Mouse (Mus musculus): ENCODE data around the gene Ccdc142. TPM values are rescaled to one million over a fixed set of nuclear protein-coding genes. Genes with fewer than 3 reads are reported as not detected.

Ccdc142 gene
- polyA plus RNA-seq, 1 experiment from 2014 or later, result 3.8 TPM

DNA sequence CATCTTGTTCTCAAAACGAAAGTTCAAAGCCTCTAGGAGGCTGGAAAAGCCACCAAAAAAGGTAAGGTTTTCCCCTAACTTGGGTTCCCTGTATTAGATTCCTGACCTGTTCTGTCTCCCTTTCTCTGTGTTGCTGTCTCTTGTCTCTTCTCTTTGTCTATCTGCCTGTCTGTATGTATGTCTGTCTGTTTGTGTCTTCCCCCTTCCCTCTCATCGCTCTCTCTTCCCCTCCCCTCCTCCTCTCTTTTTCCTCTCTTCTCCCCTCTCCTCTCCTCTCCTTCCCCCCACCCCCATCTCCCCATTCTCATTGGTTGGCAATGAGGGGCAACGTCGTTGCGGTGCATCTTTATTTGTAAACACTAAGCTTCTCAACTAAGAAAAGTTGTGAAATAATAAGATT is 23.9 kb downstream of the Ccdc142 start, which contains the start of gene Ino80b:
Ino80b (minus strand) TSS at position 101 of the 400 bp plus-strand sequence.
- H3K4me3 ChIP-seq, result peak within 1 kb of the TSS; percentile 87
- H3K27ac ChIP-seq, result peak within 1 kb of the TSS; percentile 91
- WGBS, result 35% methylated on average over 5 of the region's 5 CpGs
- no peaks in the 10 kb centered on the region for H3K27me3 ChIP-seq (ENCODE audit: low read depth, poor library complexity, severe bottlenecking)
- peaks cover 4% of the 10 kb centered on the region; the same call in 1 of the 2 replicates for H3K36me3 ChIP-seq
- peaks cover 38% of the 10 kb centered on the region for H3K4me1 ChIP-seq
- DNase-seq (ENCODE audit: low spot score), result no peak
- H3K9me3 ChIP-seq (replicated peaks), result no peaks in the 10 kb centered on the region

DNA sequence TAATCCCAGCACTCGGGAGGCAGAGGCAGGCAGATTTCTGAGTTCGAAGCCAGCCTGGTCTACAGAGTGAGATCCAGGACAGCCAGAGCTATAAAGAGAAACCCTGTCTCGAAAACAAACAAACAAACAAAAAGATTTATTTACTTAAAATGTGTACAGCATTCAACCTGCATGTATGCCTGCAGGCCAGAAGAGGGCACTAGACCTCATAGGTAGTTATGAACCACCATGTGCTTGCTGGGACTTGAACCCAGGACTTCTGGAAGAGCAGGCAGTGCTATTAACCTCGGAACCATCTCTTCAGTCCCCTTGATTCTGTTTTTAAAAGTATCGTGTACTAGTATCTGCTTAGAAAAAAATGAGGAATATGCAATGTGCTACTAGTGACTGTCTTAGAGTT is 26.0 kb downstream of the Ccdc142 start:
- peaks cover 4% of the 10 kb centered on the region; the same call in 1 of the 2 replicates for H3K36me3 ChIP-seq
- H3K27ac ChIP-seq, result no peak overlapping the region
- 93% methylated on average over 5 of the region's 5 CpGs for WGBS

DNA sequence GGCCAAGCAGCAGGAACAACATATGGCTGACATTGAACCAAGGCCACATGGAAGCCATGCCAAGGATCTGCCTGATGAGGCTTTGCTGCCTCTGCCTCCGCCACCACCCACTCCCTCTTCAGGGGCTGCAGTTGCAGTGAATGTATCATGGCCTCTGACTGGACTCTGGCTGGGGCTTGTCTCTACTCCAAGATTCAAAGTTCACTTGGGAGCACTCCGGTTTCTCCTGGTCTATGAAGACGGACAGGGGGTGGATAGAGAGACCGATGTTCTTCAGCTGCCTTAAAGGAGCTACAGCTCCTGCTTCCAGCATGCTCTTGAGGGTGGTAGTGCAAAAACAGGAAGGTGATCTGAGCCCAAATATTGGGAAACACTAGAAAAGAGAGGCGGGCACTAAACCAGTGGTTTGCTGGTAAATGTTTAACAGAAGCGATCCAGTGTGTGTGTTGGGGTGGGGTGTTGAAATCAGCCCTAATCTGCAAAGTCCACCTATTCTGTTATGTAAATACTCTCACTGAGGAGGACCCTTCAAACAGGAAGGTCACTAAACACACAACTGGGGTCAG is 30.2 kb downstream of the Ccdc142 start:
- Histone ChIP-seq H3K9me3 (replicated peaks) (no peaks in the 10 kb centered on the region), H3K27ac (no peak overlapping the region), H3K4me1 (peaks cover 31% of the 10 kb centered on the region), H3K27me3 (ENCODE audit: low read depth, poor library complexity, severe bottlenecking) (no peaks in the 10 kb centered on the region), H3K4me3 (no peak overlapping the region), H3K36me3 (no peaks in the 10 kb centered on the region; the same call in 1 of the 2 replicates)
- DNase-seq (ENCODE audit: low spot score), result no peak
- WGBS, result 85% methylated on average over 6 of the region's 6 CpGs

More for the DNA sequence above, 26.0 kb downstream of the Ccdc142 start:
- peaks cover 29% of the 10 kb centered on the region for H3K4me1 ChIP-seq
- H3K27me3 ChIP-seq (ENCODE audit: low read depth, poor library complexity, severe bottlenecking), result no peaks in the 10 kb centered on the region
- no peak overlapping the region for H3K4me3 ChIP-seq
- no peak for DNase-seq (ENCODE audit: low spot score)
- H3K9me3 ChIP-seq (replicated peaks), result no peaks in the 10 kb centered on the region

DNA sequence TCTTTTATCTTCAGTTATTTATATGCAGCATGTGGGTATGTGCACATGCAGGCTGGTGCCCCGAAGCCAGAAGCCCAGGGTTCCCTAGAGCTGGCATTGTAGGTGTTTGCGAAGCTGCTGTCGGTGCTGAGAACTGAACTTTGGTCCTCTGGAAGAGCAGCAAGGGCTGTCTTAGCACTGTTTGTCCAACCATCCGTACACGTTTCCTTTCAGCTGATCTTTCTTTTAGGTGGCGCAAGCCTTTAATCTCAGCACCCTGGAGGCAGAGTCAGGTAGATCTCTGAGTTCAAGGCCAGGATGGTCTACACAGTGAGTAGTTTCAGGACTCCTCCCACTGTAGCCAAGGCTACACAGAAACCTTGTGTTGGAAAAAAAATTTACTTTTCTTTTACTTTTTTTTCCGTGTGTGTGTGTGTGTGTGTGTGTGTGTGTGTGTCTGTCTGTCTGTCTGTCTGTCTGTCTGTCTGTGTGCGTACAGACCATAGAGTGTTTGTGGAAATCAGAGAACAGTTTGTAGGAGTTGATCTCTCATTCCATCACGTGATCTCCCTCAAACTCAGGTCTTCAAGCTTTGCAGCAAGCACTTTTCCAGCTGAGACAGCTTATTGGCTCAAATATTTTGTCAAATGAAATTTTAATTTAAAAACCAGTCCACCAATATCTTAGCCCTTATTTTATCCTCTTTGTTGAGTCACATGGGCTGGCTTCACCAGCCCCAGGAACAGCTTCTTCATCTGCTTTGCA is 30.9 kb downstream of the Ccdc142 start:
- H3K36me3 ChIP-seq, result no peaks in the 10 kb centered on the region; the same call in 1 of the 2 replicates
- WGBS, result 90% methylated on average over 9 of the region's 9 CpGs

DNA sequence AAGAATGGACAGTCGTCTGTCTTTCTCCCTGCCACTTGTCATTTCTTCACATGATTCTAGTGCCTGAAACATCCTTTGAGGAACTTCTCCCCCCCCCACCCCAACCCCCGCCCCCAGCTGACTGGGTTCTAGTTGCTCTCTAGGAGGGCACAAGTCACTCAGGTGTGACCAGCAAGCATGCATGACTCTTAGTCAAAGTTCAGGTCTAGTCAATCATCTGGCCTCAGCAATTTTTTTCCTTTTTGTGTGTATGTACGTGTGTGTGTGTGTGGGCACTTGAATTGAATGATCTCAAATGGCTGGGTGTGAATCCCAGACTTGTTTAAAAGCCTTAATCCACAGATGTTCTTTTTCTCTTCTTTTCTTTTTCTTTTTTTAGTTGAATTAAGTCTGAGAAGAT is 32.8 kb downstream of the Ccdc142 start:
- 73% methylated on average over 3 of the region's 3 CpGs for whole genome bisulfite sequencing
- Histone ChIP-seq H3K27ac (no peak overlapping the region), H3K4me1 (peaks cover 53% of the 10 kb centered on the region)

More for the DNA sequence above, 30.9 kb downstream of the Ccdc142 start:
- Histone ChIP-seq H3K27ac (no peak overlapping the region), H3K4me1 (peaks cover 35% of the 10 kb centered on the region), H3K4me3 (no peak overlapping the region), H3K9me3 (replicated peaks) (no peaks in the 10 kb centered on the region), H3K27me3 (ENCODE audit: low read depth, poor library complexity, severe bottlenecking) (no peaks in the 10 kb centered on the region)
- no peak for DNase-seq (ENCODE audit: low spot score)

DNA sequence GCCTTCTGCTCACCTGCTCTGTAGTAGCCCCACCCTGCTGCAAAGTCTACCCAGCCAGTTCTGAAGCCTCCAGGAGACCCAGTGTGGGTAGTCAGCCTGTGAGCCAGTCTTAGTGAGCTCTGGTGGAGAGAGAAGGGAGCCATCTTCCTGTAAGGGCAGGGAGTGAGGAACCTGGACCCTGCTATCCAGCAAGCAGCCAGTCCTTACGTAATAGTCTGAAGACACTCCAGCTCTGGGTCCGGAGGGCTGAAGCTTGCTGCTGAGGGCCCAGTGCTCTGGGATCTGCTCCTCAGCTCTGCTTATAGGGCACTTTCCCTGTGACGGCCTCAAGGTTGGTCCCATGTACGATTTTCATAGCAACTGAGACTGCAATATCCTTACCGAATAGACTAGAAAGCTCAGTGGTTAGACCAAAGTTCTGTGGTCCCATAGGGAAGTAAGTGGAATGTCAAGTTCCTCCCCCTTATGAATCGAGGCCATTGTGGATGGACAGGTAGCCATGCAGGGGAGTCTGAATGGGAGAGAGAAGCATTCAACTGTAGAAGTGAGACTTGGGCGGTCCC is 33.6 kb downstream of the Ccdc142 start, which contains the start of gene Rtkn:
Rtkn (plus strand) TSS at position 513 of the 563 bp plus-strand sequence.
- 59% methylated on average over 7 of the region's 7 CpGs for WGBS
- Histone ChIP-seq H3K9me3 (replicated peaks) (no peaks in the 10 kb centered on the region), H3K36me3 (peaks cover 10% of the 10 kb centered on the region), H3K27me3 (ENCODE audit: low read depth, poor library complexity, severe bottlenecking) (no peaks in the 10 kb centered on the region), H3K4me3 (peak within 1 kb of the TSS; percentile 69), H3K4me1 (peaks cover 61% of the 10 kb centered on the region), H3K27ac (peak within 1 kb of the TSS; percentile 99)
- DNase-seq (ENCODE audit: low spot score), result no peak

More for the DNA sequence above, 32.8 kb downstream of the Ccdc142 start:
- H3K36me3 ChIP-seq, result peaks cover 2% of the 10 kb centered on the region; the same call in 1 of the 2 replicates
- DNase-seq (ENCODE audit: low spot score), result no peak
- no peaks in the 10 kb centered on the region for H3K27me3 ChIP-seq (ENCODE audit: low read depth, poor library complexity, severe bottlenecking)
- H3K4me3 ChIP-seq, result no peak overlapping the region
- H3K9me3 ChIP-seq (replicated peaks), result no peaks in the 10 kb centered on the region

DNA sequence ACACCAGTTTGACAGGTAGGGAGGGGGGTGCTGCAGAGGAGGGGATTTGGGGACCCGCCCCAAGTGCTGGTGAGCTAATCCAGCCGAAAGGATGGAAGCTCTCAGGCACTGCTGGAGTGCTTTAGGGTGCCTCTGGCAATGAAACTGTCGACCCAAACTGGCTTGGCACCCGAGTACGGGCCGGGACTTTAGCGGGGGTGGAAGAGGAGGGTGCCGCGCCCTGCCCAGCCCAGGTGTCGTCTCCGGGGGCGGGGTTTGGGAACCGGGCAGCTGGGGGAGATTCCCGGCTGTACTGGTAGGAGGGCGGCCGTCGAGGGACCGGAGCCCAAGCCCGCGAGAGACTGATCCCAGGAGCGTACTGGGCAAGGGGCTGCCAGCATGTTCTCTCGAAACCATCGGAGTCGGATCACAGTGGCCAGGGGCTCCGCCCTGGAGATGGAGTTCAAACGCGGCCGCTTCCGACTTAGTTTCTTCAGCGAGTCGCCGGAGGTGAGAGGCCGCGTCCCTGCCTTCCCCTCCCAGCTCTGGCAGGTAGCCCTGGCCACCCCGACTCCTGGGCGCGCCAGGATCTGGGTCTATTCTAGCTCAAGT is 34.3 kb downstream of the Ccdc142 start:
- H3K27me3 ChIP-seq (ENCODE audit: low read depth, poor library complexity, severe bottlenecking), result no peaks in the 10 kb centered on the region
- peak; percentile 64 for DNase-seq (ENCODE audit: low spot score)
- peak overlapping the region; percentile 69 for H3K4me3 ChIP-seq
- H3K9me3 ChIP-seq (replicated peaks), result no peaks in the 10 kb centered on the region
- H3K27ac ChIP-seq, result peak overlapping the region; percentile 99
- peaks cover 12% of the 10 kb centered on the region for H3K36me3 ChIP-seq
- H3K4me1 ChIP-seq, result peaks cover 66% of the 10 kb centered on the region
- WGBS, result 3% methylated on average over 37 of the region's 37 CpGs

DNA sequence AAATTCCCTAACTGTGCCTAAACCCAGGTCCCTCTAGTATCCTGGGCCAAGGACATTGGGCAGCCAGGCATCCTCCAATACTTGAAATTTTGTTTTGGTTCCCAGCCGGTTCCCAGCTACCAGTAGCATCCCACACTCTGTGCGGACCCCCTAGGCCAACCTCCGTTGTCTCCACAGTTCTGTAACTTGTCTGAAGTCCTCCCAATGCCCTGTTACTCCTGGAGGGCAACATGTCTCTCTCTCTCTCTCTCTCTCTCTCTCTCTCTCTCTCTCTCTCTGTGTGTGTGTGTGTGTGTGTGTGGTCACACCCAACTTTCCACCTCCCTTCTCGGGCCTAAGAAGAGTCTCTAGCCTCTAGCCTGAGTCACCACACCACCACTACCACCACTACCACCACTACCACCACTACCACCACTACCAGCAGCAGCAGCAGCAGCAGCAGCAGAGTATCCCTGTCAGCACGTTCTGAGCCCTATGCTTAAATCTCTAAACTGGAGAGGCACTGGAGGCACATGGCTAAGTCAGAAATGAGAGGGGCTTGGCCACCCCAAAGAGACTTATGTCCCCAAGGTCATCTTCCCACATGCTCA is 35.0 kb downstream of the Ccdc142 start:
- Histone ChIP-seq H3K9me3 (replicated peaks) (no peaks in the 10 kb centered on the region), H3K4me3 (peak overlapping the region; percentile 69), H3K27ac (peak overlapping the region; percentile 99), H3K4me1 (peaks cover 73% of the 10 kb centered on the region), H3K27me3 (ENCODE audit: low read depth, poor library complexity, severe bottlenecking) (no peaks in the 10 kb centered on the region), H3K36me3 (peaks cover 12% of the 10 kb centered on the region)
- no peak for DNase-seq (ENCODE audit: low spot score)
- 15% methylated on average over 5 of the region's 5 CpGs for WGBS

DNA sequence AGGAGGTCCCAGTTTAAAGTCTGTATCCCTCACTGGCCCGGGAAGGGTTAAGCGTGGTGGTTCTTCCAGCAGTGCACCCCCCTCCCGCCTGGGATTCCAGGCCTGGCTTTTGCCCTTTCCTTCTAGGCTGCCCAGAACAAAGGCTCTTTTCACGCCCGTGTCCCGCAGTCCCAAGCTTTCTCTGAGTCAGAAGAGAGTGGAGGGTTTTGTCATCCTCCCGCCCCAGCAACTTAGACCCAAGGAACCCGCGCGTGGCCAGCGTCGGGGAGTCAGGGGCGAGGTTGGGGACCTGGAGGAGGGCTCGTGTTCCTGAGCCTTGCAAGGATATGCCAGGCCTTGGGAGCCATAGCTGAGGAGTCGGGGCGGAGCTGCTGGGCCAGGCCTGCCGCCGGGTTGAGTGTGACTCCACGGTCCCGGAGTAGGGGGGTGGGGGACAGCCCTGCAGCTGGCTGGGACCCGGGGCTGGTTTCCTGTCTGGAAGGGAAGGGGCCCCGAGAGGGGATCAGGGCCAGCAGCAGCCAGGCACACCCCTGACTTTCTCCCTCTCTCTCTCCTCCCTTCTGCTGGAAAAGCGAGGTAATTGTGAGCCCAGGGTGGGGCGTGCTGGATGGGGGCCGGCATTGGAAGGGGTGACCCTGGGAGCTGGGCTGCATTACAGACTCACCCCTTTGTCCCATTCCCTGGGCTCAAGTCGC is 35.6 kb downstream of the Ccdc142 start:
- Histone ChIP-seq H3K9me3 (replicated peaks) (no peaks in the 10 kb centered on the region), H3K4me1 (peaks cover 79% of the 10 kb centered on the region), H3K27me3 (ENCODE audit: low read depth, poor library complexity, severe bottlenecking) (0 out of 2 replicates have a peak, but pooled peaks cover 5% of the 10 kb centered on the region), H3K4me3 (peak overlapping the region; percentile 69), H3K27ac (peak overlapping the region; percentile 99), H3K36me3 (peaks cover 12% of the 10 kb centered on the region)
- peak; percentile 85 for DNase-seq (ENCODE audit: low spot score)
- under 1% methylated on average over 26 of the region's 26 CpGs for WGBS

DNA sequence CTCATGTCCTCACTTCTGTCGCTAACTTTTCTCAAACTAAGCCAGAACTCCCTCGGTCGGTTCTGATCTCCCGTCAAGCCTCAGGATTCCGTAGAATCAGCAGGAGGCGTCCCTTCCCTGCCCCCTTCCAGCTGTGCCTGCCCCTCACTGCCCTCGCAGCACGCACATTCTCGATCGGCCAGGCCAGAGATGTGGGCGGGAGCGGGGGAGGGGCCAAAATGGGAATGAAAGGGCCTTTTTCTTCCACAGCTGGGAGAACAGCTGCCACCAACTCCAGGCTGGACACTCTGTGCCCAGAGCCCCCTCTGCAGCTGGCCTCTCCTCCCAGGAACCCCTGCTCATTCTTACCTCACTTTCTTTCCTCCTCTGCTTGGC is 36.2 kb downstream of the Ccdc142 start:
- Histone ChIP-seq H3K4me1 (peaks cover 85% of the 10 kb centered on the region), H3K36me3 (peaks cover 12% of the 10 kb centered on the region), H3K9me3 (replicated peaks) (no peaks in the 10 kb centered on the region), H3K4me3 (peak overlapping the region; percentile 69), H3K27me3 (ENCODE audit: low read depth, poor library complexity, severe bottlenecking) (0 out of 2 replicates have a peak, but pooled peaks cover 9% of the 10 kb centered on the region), H3K27ac (peak overlapping the region; percentile 99)
- DNase-seq (ENCODE audit: low spot score), result peak; percentile 96
- WGBS, result under 1% methylated on average over 12 of the region's 12 CpGs

DNA sequence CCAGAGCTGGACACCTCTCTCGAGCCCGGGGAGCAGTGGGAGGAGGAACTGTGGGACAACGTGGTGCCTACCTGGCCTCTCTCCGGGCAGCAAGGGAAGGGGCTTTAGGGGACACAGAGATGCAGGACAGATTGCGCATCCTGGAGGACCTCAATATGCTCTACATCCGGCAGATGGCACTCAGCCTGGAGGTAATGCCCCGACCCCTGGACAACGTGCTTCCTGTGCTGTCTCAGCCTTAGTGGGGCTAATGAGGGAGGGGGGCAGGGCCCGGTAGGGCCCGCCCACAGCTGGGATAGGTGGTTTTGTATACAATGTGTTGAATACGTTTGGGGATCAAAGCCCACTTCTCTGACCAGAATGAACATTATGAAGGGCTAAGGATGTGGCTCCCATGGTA is 36.7 kb downstream of the Ccdc142 start:
- WGBS, result under 1% methylated on average over 11 of the region's 11 CpGs
- H3K4me3 ChIP-seq, result peak overlapping the region; percentile 69
- H3K9me3 ChIP-seq (replicated peaks), result no peaks in the 10 kb centered on the region
- H3K27me3 ChIP-seq (ENCODE audit: low read depth, poor library complexity, severe bottlenecking), result 0 out of 2 replicates have a peak, but pooled peaks cover 9% of the 10 kb centered on the region
- DNase-seq (ENCODE audit: low spot score), result peak; percentile 76
- peak overlapping the region; percentile 99 for H3K27ac ChIP-seq
- peaks cover 88% of the 10 kb centered on the region for H3K4me1 ChIP-seq
- peaks cover 12% of the 10 kb centered on the region for H3K36me3 ChIP-seq

DNA sequence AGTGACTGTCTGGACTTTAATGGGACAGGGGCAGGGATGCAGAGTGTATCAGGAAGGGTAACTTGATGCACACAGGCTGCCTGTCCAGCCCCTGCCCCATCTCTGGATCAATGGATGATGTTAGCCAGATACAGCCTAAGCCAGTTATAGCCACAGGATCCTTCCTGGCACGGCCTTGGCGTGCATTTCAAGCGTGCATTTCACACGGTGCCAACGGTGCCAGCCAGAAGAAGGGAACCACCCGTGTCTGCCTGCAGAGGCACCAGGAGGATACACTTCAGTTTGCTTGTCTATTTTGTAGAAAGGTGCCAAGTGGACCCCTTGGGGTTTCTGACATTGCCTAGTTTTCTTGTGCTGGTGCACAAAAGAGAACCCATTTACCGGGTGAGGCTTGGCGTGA is 38.6 kb downstream of the Ccdc142 start:
- Histone ChIP-seq H3K4me1 (peaks cover 85% of the 10 kb centered on the region), H3K27me3 (ENCODE audit: low read depth, poor library complexity, severe bottlenecking) (0 out of 2 replicates have a peak, but pooled peaks cover 9% of the 10 kb centered on the region), H3K36me3 (peaks cover 12% of the 10 kb centered on the region), H3K4me3 (peak overlapping the region; percentile 11; the same call in 1 of the 2 replicates), H3K9me3 (replicated peaks) (no peaks in the 10 kb centered on the region), H3K27ac (0 out of 2 replicates have a peak overlapping the region, but pooled peaks have one; percentile 16)
- DNase-seq (ENCODE audit: low spot score), result no peak
- 93% methylated on average over 8 of the region's 8 CpGs for WGBS

All from limb, embryonic 10.5 days (tissue).